Mouse (Mus musculus) bone marrow, adult 2 months (tissue): ENCODE data around the gene Rpa1.

Experiments
- CTCF ChIP-seq: fragments of 200-500 bp; IDR thresholded peaks from 2 replicates; pipeline ENCODE4 v1.5.1; 2011; ENCODE audit warnings: low read length, control low read depth; ENCODE audit not compliant: control insufficient read depth, insufficient read depth
- POLR2A ChIP-seq: fragments of 200-500 bp; IDR thresholded peaks from 2 replicates; pipeline ENCODE4 v1.6.1; 2011; ENCODE audit warnings: low read depth, mild to moderate bottlenecking, control low read depth, low read length, borderline replicate concordance; ENCODE audit not compliant: control insufficient read depth

DNA sequence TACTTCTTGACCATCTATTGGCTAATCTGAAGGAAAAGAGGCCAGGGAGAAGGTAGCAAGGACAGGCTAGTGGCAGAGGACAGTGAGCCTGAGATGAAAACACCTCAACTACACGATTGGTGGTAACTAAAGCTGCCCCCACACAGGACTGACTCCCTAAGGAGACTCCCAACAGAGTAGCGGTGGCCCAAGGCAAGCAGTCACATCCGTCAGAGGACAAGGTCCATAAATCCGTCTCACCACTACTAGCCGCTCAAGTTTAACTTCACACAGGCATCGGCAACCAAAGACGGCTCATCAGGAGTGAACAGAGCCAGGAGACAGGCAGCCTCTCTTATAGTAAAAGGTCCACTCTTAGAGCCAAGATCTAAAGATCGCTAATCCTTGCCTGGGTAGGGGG, 37.3 kb downstream of the Rpa1 start:
- TF ChIP-seq POLR2A (no peak), CTCF (no peak)
